Mouse (Mus musculus) T-helper 1 cell (primary cell): Measurements from ENCODE around the gene Nsun7.

ENCODE experiments used
- in situ Hi-C: fragments of 300-600 bp; cut with MboI, MseI; formaldehyde crosslinking; loops from one replicate; pipeline ENCODE4 v1.15.1; 2025; ENCODE audit warnings: high pct_unique_total_duplicates

The Nsun7 gene

GRCm38 (mm10) chr5:66337025-66337968, 77.6 kb downstream of the Nsun7 start:
- in situ Hi-C loops = no loop called here

GRCm38 (mm10) chr5:66337969-66338345, 78.3 kb downstream of the Nsun7 start:
- in situ Hi-C loops = no loop called here

GRCm38 (mm10) chr5:66338583-66338982, 78.9 kb downstream of the Nsun7 start:
- in situ Hi-C loops = no loop called here

DNA sequence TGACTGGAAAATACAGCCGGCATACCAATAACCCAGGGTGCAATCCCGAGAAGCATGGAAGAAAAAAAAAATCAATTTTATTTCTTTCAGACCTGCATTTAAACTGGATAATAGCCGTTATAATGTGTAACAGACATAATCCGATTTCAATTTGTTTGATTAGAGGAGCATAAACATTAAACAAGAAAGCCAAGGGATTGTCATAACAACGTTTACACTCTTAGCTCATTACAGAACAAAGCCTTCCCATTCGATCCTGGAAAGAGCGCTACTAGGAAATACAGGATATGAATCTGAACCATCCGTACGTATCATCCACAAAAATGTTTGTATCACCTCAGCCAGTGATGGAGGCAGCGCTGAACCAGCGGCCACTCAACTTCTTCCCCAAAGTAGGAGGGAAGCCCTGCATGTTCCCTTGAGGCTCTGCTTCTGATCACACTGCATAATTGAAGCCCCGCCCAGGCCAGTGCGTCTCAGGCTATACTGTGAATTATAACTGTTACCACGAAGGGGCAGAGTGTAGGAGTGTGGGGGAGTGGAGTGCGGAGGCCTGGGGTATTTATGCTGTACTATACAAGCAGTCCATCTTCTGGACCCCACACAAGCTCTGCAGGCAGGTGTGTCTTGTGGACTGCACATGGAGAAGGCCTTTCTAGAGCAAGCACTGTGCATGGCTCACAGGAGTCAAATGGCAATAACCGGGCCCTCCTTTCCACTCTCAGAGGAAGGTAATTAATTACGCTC, 80.8 kb downstream of the Nsun7 start:
- in situ Hi-C loops = no loop called here

- in situ Hi-C loops = no loop called here
Measured at GRCm38 (mm10) chr5:66341848-66342247, 82.2 kb downstream of the Nsun7 start.

DNA sequence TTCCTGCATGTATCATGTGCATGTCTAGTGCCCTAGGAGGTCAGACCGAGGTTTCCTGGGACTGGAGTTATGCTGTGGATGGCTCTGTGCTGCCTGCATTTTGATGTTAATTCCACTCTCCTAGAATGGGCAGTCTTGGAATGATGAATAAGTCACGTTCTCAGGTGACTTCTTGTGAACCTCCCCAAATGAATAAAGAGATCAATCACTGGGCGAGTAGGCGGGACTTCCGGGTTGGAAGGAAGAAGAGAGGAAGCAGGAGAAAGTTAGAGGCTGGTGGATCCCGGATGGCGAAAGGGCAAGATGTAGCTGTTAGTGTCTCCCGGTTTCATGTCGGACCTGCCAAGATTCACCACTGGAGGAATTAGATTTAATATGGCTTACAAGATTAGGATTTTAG, 82.6 kb downstream of the Nsun7 start:
- in situ Hi-C loops = no loop called here

GRCm38 (mm10) chr5:66344182-66344581, 84.5 kb downstream of the Nsun7 start:
- in situ Hi-C loops = no loop called here

GRCm38 (mm10) chr5:66345140-66345539, 85.4 kb downstream of the Nsun7 start:
- in situ Hi-C loops = no loop called here

GRCm38 (mm10) chr5:66346756-66347155, 87.1 kb downstream of the Nsun7 start:
- in situ Hi-C loops = no loop called here
